Mouse (Mus musculus): ENCODE data around the gene Kcna3.
A peak's percentile ranks its signal among the peaks of the same experiment; 100 is the strongest.

Gene Kcna3

GRCm38 (mm10) chr3:107035521-107036457, at the start of gene Kcna3:
Kcna3 (plus strand) TSS chr3:107036169.
- DNase-seq (ENCODE audit: inconsistent age in 2 of 2, low spot score in 1 of 2), result peak; percentile 58 to 80

GRCm38 (mm10) chr3:106991334-106991733, 44.6 kb upstream of the Kcna3 start:
- no peak for DNase-seq (ENCODE audit: inconsistent age in 2 of 2, low spot score in 1 of 2)

GRCm38 (mm10) chr3:106995347-106995746, 40.6 kb upstream of the Kcna3 start:
- DNase-seq (ENCODE audit: inconsistent age in 2 of 2, low spot score in 1 of 2), result no peak

DNA sequence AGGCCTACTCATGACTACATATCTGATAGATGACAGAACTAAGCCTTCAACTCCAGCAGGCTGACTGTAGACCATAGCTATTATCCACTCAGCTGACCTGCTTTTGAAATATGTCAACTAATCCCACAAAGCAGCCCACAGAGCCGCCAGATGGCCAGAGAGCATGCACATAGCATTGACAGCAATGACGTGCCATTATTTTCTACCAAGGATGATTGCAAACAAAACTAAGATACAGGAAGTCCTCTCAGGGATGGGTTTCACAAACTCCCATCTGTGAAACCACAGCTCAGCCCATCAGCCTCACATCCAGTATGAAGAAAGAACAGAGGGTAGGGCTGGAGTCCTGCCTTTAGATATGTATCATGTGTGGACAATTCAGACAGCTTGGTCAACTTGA, 39.8 kb upstream of the Kcna3 start:
- DNase-seq (ENCODE audit: inconsistent age in 2 of 2, low spot score in 1 of 2), result no peak

- DNase-seq (ENCODE audit: inconsistent age in 2 of 2, low spot score in 1 of 2), result no peak
Observed at GRCm38 (mm10) chr3:106998370-106998769, 37.6 kb upstream of the Kcna3 start.

- DNase-seq (ENCODE audit: inconsistent age in 2 of 2, low spot score in 1 of 2), result no peak
Observed at GRCm38 (mm10) chr3:107000165-107000564, 35.8 kb upstream of the Kcna3 start.

DNA sequence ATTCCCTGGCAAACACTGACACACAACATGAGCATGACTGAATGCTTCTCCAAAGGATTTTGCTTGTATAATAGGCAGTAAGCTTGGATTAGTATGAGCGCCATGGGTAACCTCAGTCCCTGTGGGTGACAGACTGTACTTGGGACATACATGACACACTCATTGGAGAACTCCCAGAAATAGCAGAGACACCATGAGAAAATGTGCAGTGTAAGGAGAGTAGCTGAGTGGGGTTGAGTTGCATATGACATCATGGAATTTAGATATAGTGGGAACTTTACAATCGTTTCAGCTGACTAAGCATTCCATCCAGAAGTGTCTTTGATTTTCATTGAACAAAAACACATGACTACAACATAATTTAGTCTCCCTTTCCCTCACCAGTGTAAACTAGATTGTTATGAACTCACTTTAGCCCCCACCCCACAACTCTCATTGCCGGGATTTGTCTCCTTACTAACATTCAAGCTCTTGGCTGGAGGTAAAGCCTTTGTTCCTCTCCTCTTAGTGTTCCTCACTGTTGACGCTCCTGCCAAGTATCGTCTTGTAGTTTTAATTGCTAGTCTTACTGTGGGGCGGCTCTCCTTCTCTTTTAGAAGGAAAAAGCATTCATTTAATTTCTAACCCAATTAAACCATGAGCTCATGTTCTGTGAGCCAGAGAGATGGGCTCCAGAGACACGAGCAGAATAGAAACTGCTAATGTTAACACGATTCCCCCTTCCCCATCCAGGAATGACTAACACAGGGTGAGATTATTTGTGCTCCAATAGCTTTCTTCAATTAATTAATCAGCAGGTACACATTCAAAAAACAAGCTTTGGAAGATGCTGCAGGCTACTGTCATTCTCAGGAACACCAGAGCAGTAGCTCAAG, 33.5 kb upstream of the Kcna3 start:
- DNase-seq (ENCODE audit: inconsistent age in 2 of 2, low spot score in 1 of 2), result no peak

DNA sequence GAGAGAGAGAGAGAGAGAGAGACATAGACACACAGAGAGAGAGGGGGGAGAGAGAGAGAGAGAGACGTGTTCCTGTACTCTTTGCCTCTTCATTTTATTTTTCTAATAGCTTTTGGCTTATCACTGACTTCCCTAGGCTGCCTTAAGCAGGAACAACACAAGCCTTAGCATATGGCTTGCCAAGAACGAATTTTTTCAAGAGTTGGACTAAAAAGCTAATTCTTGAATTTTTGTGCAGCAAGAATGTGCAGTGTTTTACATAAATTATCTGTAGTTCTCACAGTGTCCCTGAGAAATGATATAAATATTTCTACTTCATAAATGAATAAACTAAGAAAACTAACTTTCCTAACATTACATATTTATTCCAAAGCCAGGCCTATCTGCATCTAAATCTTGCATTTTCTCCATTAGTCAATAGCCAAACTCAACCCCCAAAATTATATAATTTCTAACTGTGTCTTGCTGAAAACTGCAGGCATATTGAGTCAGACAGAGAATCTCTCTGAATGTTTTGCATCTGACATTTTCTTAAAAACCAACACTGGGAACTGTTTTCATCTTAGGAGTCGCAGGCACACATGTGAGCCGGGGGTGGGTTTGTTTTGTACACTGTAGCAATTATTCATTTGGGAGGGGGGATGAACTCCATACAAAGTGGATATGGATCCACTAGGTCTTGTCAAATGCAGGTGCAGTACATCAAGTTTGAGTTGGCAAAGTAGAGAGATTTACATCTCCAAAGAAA, 26.5 kb upstream of the Kcna3 start:
- DNase-seq (ENCODE audit: inconsistent age in 2 of 2, low spot score in 1 of 2), result no peak

GRCm38 (mm10) chr3:107018286-107018685, 17.7 kb upstream of the Kcna3 start:
- no peak for DNase-seq (ENCODE audit: inconsistent age in 2 of 2, low spot score in 1 of 2)

DNA sequence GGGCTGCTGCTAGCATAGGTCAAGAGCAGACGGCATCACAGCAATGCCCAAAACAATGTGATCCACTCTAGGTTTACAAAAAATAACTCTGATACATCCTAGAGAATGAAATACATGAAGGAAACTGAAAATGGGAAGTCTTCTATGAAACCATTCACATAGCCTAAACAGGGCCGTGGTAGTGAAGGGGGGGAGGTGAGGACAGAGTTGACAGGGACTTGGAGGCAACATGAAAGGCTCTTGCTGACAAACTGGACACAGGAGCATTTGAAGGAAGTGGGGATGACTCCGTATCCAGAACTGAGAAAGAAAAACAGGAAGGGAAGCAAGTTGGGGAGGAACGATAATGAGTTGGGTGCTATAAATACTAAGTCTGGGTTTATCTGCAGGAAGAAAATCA, 4.4 kb upstream of the Kcna3 start:
- no peak for DNase-seq (ENCODE audit: inconsistent age in 2 of 2, low spot score in 1 of 2)

- no peak for DNase-seq (ENCODE audit: inconsistent age in 2 of 2, low spot score in 1 of 2)
Observed at GRCm38 (mm10) chr3:107034776-107035175, 1.2 kb upstream of the Kcna3 start.

- peak in 1 of 2 experiments; percentile 9 for DNase-seq (ENCODE audit: inconsistent age in 2 of 2, low spot score in 1 of 2)
Observed at GRCm38 (mm10) chr3:107036458-107037039, 580 bp downstream of the Kcna3 start.

DNA sequence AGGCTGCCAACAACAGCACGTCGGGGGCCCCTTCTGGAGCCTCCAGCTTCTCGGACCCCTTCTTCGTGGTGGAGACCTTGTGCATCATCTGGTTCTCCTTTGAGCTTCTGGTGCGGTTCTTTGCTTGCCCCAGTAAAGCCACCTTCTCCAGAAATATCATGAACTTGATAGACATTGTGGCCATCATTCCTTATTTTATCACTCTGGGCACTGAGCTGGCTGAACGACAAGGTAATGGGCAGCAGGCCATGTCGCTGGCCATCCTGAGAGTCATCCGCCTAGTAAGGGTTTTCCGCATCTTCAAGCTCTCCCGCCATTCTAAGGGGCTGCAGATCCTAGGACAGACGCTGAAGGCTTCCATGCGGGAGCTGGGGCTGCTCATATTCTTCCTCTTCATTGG, 1.1 kb downstream of the Kcna3 start:
- peak in 1 of 2 experiments; percentile 22 for DNase-seq (ENCODE audit: inconsistent age in 2 of 2, low spot score in 1 of 2)

GRCm38 (mm10) chr3:107037536-107038155, 1.7 kb downstream of the Kcna3 start:
- DNase-seq (ENCODE audit: inconsistent age in 2 of 2, low spot score in 1 of 2), result peak in 1 of 2 experiments; percentile 18

DNA sequence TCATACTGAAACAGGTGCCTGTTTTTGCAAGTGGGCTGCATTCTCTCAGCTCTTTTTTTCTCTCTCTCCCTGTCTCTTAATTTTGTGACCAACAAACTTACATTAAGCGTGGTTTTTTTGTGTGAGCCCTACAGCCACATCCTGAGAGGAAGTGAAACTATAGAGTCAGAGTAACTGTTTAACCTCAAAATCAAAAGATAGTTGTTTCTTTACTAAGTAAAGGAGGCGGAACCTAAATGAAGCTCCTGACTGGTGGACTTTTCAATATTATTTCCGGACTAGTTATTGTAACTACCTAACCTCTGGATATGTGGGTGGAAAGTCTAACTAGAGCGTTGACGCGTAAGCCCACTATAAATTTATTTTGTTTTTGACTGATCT, 2.2 kb downstream of the Kcna3 start:
- no peak for DNase-seq (ENCODE audit: inconsistent age in 2 of 2, low spot score in 1 of 2)

DNA sequence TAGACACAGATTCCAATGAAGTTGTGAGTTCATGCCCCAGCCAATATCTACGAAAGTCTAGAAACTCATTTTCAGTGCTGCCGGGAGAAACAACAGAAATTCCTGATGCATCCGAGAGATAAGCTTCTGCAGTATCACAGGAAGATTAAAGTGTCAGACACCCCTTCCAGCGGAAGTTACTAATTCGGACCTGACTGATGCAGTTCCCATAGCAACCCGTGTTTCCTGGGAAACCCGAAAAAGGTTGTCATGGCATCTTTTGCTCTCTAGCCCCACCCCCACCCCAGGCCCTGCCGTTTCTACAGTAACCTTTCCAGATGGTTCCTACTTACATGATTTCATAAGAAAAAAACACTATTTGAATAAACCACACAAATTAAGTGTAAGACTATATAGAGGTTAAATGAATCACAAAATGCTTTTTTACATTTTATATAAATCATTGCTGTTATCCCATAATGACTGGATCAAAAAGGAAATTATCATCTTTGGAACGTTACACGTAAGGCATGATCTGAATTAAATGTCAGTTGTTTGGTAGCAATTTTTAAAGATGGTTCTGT, 2.8 kb downstream of the Kcna3 start:
- no peak for DNase-seq (ENCODE audit: inconsistent age in 2 of 2, low spot score in 1 of 2)

GRCm38 (mm10) chr3:107039306-107039705, 3.3 kb downstream of the Kcna3 start:
- DNase-seq (ENCODE audit: inconsistent age in 2 of 2, low spot score in 1 of 2), result no peak

GRCm38 (mm10) chr3:107040408-107040807, 4.4 kb downstream of the Kcna3 start:
- DNase-seq (ENCODE audit: inconsistent age in 2 of 2, low spot score in 1 of 2), result no peak

- no peak for DNase-seq (ENCODE audit: inconsistent age in 2 of 2, low spot score in 1 of 2)
Observed at GRCm38 (mm10) chr3:107041718-107042117, 5.7 kb downstream of the Kcna3 start.

DNA sequence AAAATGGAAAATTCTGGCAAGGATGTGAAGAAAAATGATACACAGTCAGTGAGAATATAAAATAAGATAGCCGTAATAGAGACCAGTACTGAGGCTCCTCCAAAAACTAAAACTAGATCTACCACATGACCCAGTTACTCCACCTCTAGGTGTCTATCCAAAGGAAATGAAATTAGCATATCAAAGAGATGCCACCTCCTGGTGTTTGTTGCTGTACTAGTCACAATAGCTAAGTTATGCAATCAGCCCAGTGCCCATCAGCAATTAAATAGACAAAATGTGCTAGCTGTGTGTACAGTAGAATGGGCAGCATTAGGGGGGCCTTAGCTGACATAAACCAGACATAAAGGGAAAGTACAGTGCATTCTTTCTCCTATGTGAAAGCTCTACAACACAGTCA, 25.5 kb downstream of the Kcna3 start:
- DNase-seq (ENCODE audit: inconsistent age in 2 of 2, low spot score in 1 of 2), result no peak

All from adrenal gland, adult (tissue).